ENCODE assay signal across 19 mouse cellular contexts in genomic region chr17:60267247-60268216, GRCm38 (mm10).
A peak's percentile ranks its signal among the peaks of the same experiment; 100 is the strongest.
DNase-seq lines count a peak whose midpoint lies in the region; ATAC-seq and TF ChIP-seq lines count a peak whose summit lies in the region.
"Had no signal": no experiment of that assay in that cellular context is flagged by ENCODE, and none has a peak within 500 bp of the region (broad histone marks: within the 10 kb centered on the region; RNA-seq: fewer than 3 reads in every experiment).

No protein-coding gene starts in this region.

- no peak overlapping the region for H3K9ac ChIP-seq in midbrain, embryonic 13.5 days (replicated peaks)
- no peak overlapping the region for H3K9ac ChIP-seq in midbrain, postnatal 0 days (replicated peaks; ENCODE audit: low read length, poor library complexity, severe bottlenecking)
- H3K9ac ChIP-seq in hindbrain, embryonic 16.5 days (ENCODE audit: low read depth, low read length): no peak overlapping the region
- H3K9ac ChIP-seq: embryonic facial prominence, embryonic 15.5 days; limb, embryonic 12.5 days; liver, embryonic 12.5 days; lung, embryonic 14.5 days had no signal

- H3K4me3 ChIP-seq in midbrain, embryonic 13.5 days (replicated peaks): no peak overlapping the region
- no peak overlapping the region for H3K4me3 ChIP-seq in midbrain, postnatal 0 days (ENCODE audit: low read depth, low read length)
- no peak overlapping the region for H3K4me3 ChIP-seq in hindbrain, embryonic 16.5 days (ENCODE audit: low read length)
- H3K4me3 ChIP-seq: embryonic facial prominence, embryonic 15.5 days; limb, embryonic 12.5 days; liver, embryonic 12.5 days had no signal

- TF ChIP-seq CTCF in midbrain, postnatal 0 days (IDR thresholded peaks at IDR 0.05): no peak

- H3K27ac ChIP-seq in midbrain, embryonic 13.5 days: no peak overlapping the region
- no peak overlapping the region for H3K27ac ChIP-seq in midbrain, postnatal 0 days (ENCODE audit: low read depth, low read length)
- no peak overlapping the region for H3K27ac ChIP-seq in hindbrain, embryonic 16.5 days (ENCODE audit: low read depth, low read length)
- H3K27ac ChIP-seq: embryonic facial prominence, embryonic 15.5 days; kidney, postnatal 0 days; limb, embryonic 12.5 days; liver, embryonic 12.5 days had no signal

- H3K36me3 ChIP-seq in midbrain, embryonic 13.5 days: no peaks in the 10 kb centered on the region
- H3K36me3 ChIP-seq in midbrain, postnatal 0 days (ENCODE audit: insufficient read depth, low read length): no peaks in the 10 kb centered on the region
- H3K36me3 ChIP-seq in hindbrain, embryonic 16.5 days (ENCODE audit: control insufficient read depth, insufficient read depth, low read length): no peaks in the 10 kb centered on the region
- H3K36me3 ChIP-seq: embryonic facial prominence, embryonic 15.5 days; limb, embryonic 12.5 days; liver, embryonic 12.5 days had no signal

- H3K4me2 ChIP-seq in midbrain, embryonic 13.5 days (replicated peaks): no peak overlapping the region
- H3K4me2 ChIP-seq in midbrain, postnatal 0 days (ENCODE audit: low read depth, low read length, poor library complexity, severe bottlenecking): no peak overlapping the region
- H3K4me2 ChIP-seq in hindbrain, embryonic 16.5 days (ENCODE audit: low read length): peak overlapping the region; percentile 27
- H3K4me2 ChIP-seq: embryonic facial prominence, embryonic 15.5 days; limb, embryonic 12.5 days; liver, embryonic 12.5 days; lung, embryonic 14.5 days had no signal

- H3K4me1 ChIP-seq in midbrain, embryonic 13.5 days (replicated peaks): no peaks in the 10 kb centered on the region
- no peaks in the 10 kb centered on the region for H3K4me1 ChIP-seq in midbrain, postnatal 0 days (ENCODE audit: insufficient read depth, low read length)
- no peaks in the 10 kb centered on the region for H3K4me1 ChIP-seq in hindbrain, embryonic 16.5 days (ENCODE audit: control insufficient read depth, insufficient read depth, low read depth, low read length)
- H3K4me1 ChIP-seq: embryonic facial prominence, embryonic 15.5 days; limb, embryonic 12.5 days; liver, embryonic 12.5 days had no signal

- H3K9me3 ChIP-seq in midbrain, embryonic 13.5 days: no peaks in the 10 kb centered on the region
- H3K9me3 ChIP-seq in midbrain, postnatal 0 days (ENCODE audit: low read length): no peaks in the 10 kb centered on the region
- H3K9me3 ChIP-seq in hindbrain, embryonic 16.5 days (ENCODE audit: control insufficient read depth, low read length): no peaks in the 10 kb centered on the region
- H3K9me3 ChIP-seq: embryonic facial prominence, embryonic 15.5 days; limb, embryonic 12.5 days; liver, embryonic 12.5 days had no signal

- DNase-seq in embryo, embryonic 11 days: peak; percentile 1
- no peak for DNase-seq in embryo, embryonic 10 days (ENCODE audit: low spot score)
- no peak for DNase-seq in midbrain, postnatal 0 days (ENCODE audit: low spot score)
- no peak for DNase-seq in yolk sac, embryonic 10.5 days (ENCODE audit: low spot score)
- no peak for DNase-seq in spleen, postnatal 10 days (ENCODE audit: low spot score in 2 of 2)
- DNase-seq: adrenal gland, adult 8-10 months; cerebellum, adult 9-11 months; gastrocnemius, postnatal 36 days; kidney, adult 11 months; lung, embryonic 14.5 days; lung, postnatal 36 days had no signal

- 65% methylated on average over 12 of the region's 12 CpGs for WGBS in midbrain, embryonic 13.5 days
- 67% methylated on average over 12 of the region's 12 CpGs for WGBS in midbrain, postnatal 0 days
- WGBS in hindbrain, embryonic 16.5 days: 60% methylated on average over 12 of the region's 12 CpGs

- H3K27me3 ChIP-seq in midbrain, embryonic 13.5 days: no peaks in the 10 kb centered on the region
- H3K27me3 ChIP-seq in midbrain, postnatal 0 days (ENCODE audit: insufficient read depth, low read length): no peaks in the 10 kb centered on the region
- no peaks in the 10 kb centered on the region for H3K27me3 ChIP-seq in hindbrain, embryonic 16.5 days (replicated peaks; ENCODE audit: control insufficient read depth, insufficient read depth, low read length)
- H3K27me3 ChIP-seq: embryonic facial prominence, embryonic 15.5 days; limb, embryonic 12.5 days; liver, embryonic 12.5 days; Patski had no signal

- ATAC-seq in midbrain, embryonic 13.5 days: 0 out of 2 replicates have a peak, but pooled peaks have one; percentile 24
- no peak for ATAC-seq in midbrain, postnatal 0 days (ENCODE audit: low FRiP score)
- no peak for ATAC-seq in hindbrain, embryonic 16.5 days
- ATAC-seq in granulocyte monocyte progenitor cell, adult 5-6 weeks (replicated peaks; ENCODE audit: poor library complexity, severe bottlenecking): no peak
- ATAC-seq: liver, embryonic 12.5 days; Patski had no signal
